Mouse (Mus musculus) gastrocnemius, postnatal 10 days (tissue): Measurements from ENCODE around the gene Ogfod2. TPM values are rescaled to one million over a fixed set of nuclear protein-coding genes. Genes with fewer than 3 reads are reported as not detected.
A peak's percentile ranks its signal among the peaks of the same experiment; 100 is the strongest.

Experiments
- DNase-seq: peaks from one replicate; pipeline ENCODE4 v3.0.0; 2021; ENCODE audit warnings: mixed read lengths
- total RNA-seq, 2 experiments: library from RNA; stranded (reverse); gene quantifications; 2 replicates each; pipeline ENCODE4 v1.2.3; 2021

Gene Ogfod2
- total RNA-seq, 2 experiments from 2014 or later, result 7.2 to 8.8 TPM

GRCm38 (mm10) chr5:124093852-124094604, 18.1 kb upstream of the Ogfod2 start:
- no peak for DNase-seq

GRCm38 (mm10) chr5:124095077-124095581, 17.0 kb upstream of the Ogfod2 start:
- no peak for DNase-seq

GRCm38 (mm10) chr5:124095596-124096232, 16.4 kb upstream of the Ogfod2 start, which contains the start of gene Abcb9:
TSS of gene Abcb9 (minus strand) at chr5:124095798.
- DNase-seq, result peak; percentile 96

- no peak for DNase-seq
These were observed 13.2 kb upstream of the Ogfod2 start for GRCm38 (mm10) chr5:124098923-124099322.

- DNase-seq, result no peak
These were observed 11.7 kb upstream of the Ogfod2 start for GRCm38 (mm10) chr5:124100128-124101044.

- DNase-seq, result no peak
These were observed 9.8 kb upstream of the Ogfod2 start for GRCm38 (mm10) chr5:124102326-124102725.

- no peak for DNase-seq
These were observed 9.1 kb upstream of the Ogfod2 start for GRCm38 (mm10) chr5:124103020-124103419.

- no peak for DNase-seq
These were observed 8.5 kb upstream of the Ogfod2 start for GRCm38 (mm10) chr5:124103552-124103951.

GRCm38 (mm10) chr5:124111077-124111741, 888 bp upstream of the Ogfod2 start:
- peak; percentile 62 for DNase-seq

GRCm38 (mm10) chr5:124112531-124112930, 434 bp downstream of the Ogfod2 start:
- no peak for DNase-seq

- DNase-seq, result peak; percentile 51
These were observed 933 bp downstream of the Ogfod2 start for GRCm38 (mm10) chr5:124113030-124113429.

- DNase-seq, result no peak
These were observed 2.4 kb downstream of the Ogfod2 start for GRCm38 (mm10) chr5:124114276-124115025.

GRCm38 (mm10) chr5:124115531-124115930, 3.4 kb downstream of the Ogfod2 start:
- DNase-seq, result no peak

GRCm38 (mm10) chr5:124115990-124116845, 4.1 kb downstream of the Ogfod2 start, which contains the start of gene Arl6ip4:
TSS of gene Arl6ip4 (plus strand) at chr5:124116089.
- DNase-seq, result peak; percentile 74

- DNase-seq, result no peak
These were observed 7.1 kb downstream of the Ogfod2 start for GRCm38 (mm10) chr5:124119204-124119603.

GRCm38 (mm10) chr5:124122357-124122756, 10.3 kb downstream of the Ogfod2 start:
- DNase-seq, result no peak

GRCm38 (mm10) chr5:124125093-124125492, 13.0 kb downstream of the Ogfod2 start:
- DNase-seq, result no peak

- DNase-seq, result no peak
These were observed 22.2 kb downstream of the Ogfod2 start for GRCm38 (mm10) chr5:124134261-124134660.

- no peak for DNase-seq
These were observed 26.0 kb downstream of the Ogfod2 start for GRCm38 (mm10) chr5:124138066-124138465.

GRCm38 (mm10) chr5:124149028-124149427, 36.9 kb downstream of the Ogfod2 start:
- DNase-seq, result no peak
